Mouse (Mus musculus): ENCODE measurements around the gene Neurl1b.

The Neurl1b gene

DNA sequence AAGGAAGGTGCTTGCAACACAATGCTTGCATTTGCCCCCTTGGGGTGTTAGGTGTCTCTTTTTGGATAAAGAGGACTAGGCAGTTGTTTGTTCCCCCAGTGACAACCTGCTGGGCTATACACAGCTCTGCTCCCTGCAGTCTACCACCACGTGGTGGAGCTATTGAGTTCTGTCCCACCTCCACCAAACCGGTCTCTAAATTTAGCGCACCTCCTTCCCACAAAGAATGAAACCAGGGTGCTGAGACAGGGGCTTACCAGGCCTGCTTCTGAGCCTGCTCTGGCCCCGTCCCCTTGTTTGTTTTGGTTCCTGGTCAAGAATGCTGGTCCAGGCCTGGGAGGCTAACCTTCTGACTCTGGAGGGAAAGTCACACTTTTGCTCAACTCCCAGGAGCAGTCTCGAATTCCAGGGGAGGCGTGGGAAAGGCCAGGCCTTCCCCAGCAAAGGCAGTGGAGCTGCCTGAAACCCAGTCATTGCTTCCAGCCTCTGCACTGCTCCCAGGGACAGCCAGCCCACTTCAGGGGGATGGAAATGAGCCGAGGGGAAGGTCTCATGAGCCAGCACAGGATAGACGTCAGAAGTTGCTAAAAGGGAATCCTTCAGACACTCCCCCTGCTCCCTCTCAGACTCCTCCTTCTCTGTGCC is 37.1 kb downstream of the Neurl1b start:
- DNase-seq (ENCODE audit: low spot score in 2 of 2) = peak in 1 of 2 experiments; percentile 29

DNA sequence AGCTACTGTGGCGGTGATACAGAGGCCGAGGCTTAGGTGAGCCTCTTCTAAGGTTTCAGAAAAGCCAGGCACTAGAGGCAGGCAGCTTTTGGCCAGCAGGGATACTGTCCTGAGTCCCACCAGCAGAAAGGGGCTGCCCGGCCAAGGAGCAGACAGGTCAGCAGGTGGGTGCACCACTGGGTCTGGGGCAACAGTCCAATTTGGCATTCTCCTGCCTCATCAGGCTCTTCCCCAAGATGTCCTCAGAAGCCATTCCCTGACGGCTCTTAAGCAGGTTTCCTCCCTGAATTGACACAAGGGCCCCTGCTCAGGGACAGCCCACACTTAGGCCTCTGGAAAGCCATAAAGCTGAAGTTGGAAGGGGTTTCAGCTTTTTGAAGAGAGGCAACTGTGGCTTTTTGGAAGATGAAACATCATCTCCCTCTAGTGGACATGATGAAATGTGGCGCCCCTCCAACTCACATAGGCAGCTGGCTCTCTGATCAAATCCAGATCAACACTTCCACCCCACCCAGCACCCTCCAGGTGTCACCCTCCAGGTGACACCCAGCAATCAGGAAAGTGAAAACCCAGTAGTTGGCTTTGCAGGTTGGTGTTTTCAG is 37.8 kb downstream of the Neurl1b start:
- peak; percentile 56 to 64 for DNase-seq (ENCODE audit: low spot score in 2 of 2)

DNA sequence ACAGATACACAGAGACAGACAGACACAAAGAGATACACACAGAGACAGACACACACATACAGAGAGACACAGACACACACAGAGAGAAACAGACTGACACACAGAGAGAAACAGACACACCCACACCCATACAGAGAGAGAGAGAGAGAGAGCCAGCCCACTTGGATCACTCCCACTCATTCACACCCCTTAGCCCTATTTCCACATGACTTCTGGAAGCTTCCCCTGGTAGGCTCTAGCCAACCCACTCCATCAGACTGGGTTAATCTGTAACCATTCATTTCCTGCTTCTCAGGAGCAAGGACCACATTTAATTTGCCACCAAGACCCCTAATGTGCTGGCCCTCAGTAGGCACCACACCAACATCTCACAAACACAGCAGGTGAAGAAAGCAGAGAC is 42.9 kb downstream of the Neurl1b start:
- DNase-seq (ENCODE audit: low spot score in 2 of 2) = no peak

DNA sequence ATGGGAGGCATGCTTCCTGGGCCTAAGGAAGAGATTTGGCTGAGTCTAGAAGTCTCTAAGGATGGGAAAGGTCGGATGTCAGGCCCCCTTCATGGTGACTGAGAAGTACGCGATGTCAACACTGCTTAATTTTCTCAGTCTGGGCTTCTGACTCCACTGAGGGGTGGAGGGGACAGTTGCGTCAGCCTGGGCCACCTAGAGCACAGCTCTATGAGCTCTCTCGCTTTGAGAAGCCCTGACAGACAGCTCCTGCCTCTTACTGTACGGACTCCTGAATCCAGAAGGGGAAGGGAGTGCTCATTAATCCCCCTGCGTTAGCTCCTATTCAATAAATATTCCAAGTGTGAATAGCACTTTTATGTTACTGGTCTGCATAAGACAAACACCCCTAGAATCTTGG is 43.4 kb downstream of the Neurl1b start:
- DNase-seq (ENCODE audit: low spot score in 2 of 2) = no peak

GRCm38 (mm10) chr17:26462634-26463170 is 48.1 kb downstream of the Neurl1b start:
- DNase-seq (ENCODE audit: low spot score in 2 of 2) = peak; percentile 68 to 82

DNA sequence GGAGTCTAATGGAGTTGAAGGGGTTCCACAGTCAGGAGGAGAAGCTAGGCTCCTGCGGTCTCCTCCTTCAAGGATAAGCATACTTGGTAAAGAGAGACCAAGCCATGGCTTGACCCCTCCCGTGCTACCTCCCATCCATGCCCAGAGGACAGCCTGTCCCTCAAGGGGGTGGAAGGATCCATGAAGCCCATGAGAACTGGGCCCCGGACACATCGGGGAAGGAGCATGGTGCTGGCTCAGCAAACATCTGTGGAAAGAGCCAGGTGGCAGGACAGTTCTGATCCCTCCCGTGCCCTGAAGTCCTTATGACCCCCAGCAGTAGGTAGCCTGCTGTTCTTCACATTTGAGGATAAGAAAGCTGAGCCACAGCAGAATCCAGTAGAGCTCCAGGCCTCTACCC is 48.8 kb downstream of the Neurl1b start:
- DNase-seq (ENCODE audit: low spot score in 2 of 2) = no peak

DNA sequence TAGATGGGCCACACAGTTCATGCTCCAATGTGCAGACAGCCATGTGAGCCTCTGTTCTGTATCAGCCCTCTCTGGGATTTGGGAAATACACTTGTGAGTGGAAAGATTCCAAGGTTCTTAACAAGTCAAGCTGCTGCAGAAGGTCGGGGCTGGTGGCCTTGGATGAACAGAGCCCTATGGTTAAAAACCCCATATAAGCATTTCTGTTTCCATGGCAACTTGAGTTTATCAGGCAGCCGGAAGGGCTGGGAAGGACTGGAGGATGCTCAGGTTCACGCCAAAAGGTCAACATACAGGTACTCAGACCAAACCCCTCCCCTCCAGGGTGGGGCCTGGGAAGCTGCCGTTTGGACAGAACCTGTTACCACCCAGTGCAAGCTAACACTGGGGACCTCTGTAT is 49.4 kb downstream of the Neurl1b start:
- no peak for DNase-seq (ENCODE audit: low spot score in 2 of 2)

- DNase-seq (ENCODE audit: low spot score in 2 of 2) = no peak
These were observed 49.9 kb downstream of the Neurl1b start for GRCm38 (mm10) chr17:26464481-26464880.

DNA sequence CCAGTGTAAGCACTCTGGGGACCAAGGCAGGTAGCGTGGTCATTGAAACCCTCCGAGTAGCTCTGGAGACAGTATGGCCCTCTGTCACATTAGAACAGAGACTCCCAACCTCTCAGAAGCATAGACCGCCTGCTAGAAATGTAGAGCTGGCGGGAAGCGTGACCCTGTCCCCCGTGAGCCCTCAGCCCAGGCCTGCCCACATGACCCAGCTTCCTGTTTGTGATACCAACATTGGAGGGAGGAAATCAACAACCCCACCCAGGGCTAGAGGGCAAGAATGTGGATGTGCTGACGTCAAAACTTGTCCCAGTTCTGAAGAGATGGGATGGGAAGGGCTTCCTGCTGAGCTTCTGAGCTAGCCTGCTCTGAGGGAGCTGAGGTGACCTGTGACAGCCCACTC is 50.3 kb downstream of the Neurl1b start:
- no peak for DNase-seq (ENCODE audit: low spot score in 2 of 2)

DNA sequence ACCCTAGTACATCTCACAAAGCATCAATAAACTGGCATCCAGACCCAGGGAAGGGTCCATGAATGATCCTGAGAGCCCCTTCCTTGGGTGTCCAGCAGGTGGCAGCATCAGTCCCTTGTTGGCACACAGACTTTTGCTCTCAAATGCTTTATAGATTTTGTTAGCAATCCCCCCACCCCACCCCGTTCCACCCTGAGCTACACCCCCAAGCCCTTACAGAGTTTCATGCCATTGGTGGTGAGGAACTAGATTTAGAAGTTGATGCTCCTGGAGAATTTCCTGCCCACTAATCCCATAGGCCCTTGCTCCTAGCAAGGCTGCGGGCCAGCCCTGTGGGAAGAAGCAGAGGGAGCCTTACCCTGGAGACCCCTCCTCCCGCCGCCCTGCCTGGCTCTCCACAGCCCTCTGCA is 52.1 kb downstream of the Neurl1b start:
- peak; percentile 62 to 73 for DNase-seq (ENCODE audit: low spot score in 2 of 2)

DNA sequence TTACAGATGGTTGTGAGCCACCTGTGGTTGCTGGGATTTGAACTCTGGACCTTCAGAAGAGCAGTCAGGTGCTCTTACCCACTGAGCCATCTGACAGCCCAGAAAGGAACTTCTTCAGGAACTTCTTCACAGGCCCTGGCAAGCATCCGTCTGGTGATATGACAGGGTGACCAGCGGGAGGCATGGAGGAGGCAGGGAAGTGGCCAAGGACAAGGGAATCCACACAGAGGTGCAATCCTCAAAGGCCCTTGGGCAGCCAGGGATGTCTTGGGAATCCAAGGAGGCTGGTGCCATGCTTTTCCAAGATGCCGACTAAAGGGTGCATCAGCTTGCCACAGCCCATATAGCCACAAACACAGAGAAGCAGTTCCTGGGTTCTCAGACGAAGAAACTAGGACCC is 53.0 kb downstream of the Neurl1b start:
- no peak for DNase-seq (ENCODE audit: low spot score in 2 of 2)

- no peak for DNase-seq (ENCODE audit: low spot score in 2 of 2)
These were observed 53.7 kb downstream of the Neurl1b start for GRCm38 (mm10) chr17:26468102-26468894.

GRCm38 (mm10) chr17:26476871-26477270 is 62.2 kb downstream of the Neurl1b start:
- no peak for DNase-seq (ENCODE audit: low spot score in 2 of 2)

DNA sequence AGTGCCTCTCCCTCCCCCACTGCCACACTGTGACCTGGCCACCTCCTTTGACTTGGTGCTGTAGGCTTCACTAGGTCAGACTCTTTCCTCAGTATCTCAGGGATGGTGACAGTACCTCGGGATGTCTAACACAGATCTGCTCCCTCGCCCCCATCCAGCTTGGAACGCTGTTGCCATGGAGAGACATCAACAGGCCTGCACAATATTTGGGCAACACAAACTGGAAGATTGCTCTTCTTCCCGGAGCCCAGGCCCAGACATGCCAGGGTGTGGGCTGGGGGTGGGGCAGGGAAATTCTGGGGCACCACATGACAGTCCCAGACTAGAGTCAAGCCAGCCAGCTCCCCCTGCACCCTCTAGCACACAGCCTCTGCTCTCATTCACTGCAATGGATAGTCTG is 64.0 kb downstream of the Neurl1b start:
- DNase-seq (ENCODE audit: low spot score in 2 of 2) = no peak

DNA sequence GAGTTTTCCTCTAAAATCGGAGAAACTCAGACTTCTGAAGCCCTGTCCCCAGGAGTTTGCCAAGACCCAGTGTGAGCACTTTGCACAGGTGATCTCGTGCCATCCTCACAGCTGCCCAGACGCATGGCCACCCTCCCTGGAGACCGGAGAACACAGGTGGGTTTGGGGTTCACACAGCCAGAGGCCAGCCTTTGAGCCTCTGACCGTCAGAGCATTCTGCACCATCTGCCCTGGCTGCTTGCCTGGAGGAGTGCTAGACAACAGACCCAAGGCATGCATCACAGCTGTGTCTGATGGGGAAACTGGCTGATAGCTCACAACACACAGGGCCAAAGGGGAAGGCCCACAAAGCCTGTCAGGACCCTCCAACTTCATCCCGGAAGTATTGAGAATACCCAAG is 65.0 kb downstream of the Neurl1b start:
- DNase-seq (ENCODE audit: low spot score in 2 of 2) = no peak

DNA sequence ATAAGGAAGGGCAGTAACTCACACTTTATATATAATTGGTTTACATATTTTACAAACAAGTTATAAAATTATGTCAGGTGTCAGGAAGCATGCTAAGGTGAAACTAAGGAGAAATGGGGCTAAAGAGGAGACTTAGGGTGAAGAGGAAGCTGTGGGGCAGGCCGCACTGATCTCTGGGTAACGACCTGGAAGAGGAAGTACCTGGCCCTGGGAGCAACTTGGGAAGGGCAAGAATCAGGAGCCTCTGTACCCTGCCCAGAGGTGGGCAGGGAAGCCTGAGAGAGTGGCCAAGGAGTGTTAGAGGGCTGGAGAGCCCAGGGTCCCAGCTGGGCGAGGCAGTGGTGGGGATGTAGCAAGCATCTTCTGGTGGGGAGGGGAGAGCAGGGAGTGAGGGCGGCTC is 66.3 kb downstream of the Neurl1b start:
- no peak for DNase-seq (ENCODE audit: low spot score in 2 of 2)

DNA sequence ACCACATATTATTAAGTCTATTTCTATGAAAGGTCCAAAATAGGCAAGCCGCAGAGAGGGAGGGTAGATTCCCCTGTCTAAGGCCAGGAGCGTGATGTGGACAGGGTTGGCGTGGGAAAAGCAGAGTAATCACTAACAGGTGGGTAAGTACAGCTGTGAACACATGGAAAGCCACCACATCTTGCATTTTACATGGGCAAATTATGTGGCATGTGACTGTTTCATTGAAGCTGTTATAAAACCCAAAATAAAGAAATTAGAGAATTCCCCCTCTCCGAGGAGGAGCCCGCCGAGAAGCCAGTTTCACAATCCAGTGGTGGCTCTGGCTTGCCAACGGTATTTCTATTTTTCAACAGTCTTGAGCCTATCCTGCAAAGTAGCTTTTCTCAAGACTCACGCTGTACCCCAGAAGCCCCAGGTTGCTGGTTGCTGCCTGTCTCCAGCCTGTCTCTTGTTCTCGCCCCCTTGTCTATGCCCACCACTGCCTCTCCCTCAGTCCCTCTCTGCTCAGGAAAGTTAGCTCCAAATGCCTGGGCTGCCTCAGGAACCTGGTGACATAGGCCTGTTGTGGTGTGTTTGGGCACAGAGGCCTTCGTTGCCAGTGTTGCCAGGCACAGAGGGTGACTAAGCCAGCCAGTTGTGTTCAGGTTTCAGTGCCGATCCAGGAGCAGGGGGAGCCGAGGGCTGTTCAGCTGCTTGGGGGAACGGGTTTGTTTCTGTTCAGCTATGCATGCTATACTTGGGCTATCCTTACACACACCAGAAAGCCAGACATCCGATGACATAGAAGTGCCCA is 70.2 kb downstream of the Neurl1b start:
- no peak for DNase-seq (ENCODE audit: low spot score in 2 of 2)

GRCm38 (mm10) chr17:26487266-26487665 is 72.6 kb downstream of the Neurl1b start:
- DNase-seq (ENCODE audit: low spot score in 2 of 2) = no peak

GRCm38 (mm10) chr17:26487917-26488316 is 73.3 kb downstream of the Neurl1b start:
- no peak for DNase-seq (ENCODE audit: low spot score in 2 of 2)

GRCm38 (mm10) chr17:26488711-26489403 is 74.2 kb downstream of the Neurl1b start:
- DNase-seq (ENCODE audit: low spot score in 2 of 2) = no peak

DNA sequence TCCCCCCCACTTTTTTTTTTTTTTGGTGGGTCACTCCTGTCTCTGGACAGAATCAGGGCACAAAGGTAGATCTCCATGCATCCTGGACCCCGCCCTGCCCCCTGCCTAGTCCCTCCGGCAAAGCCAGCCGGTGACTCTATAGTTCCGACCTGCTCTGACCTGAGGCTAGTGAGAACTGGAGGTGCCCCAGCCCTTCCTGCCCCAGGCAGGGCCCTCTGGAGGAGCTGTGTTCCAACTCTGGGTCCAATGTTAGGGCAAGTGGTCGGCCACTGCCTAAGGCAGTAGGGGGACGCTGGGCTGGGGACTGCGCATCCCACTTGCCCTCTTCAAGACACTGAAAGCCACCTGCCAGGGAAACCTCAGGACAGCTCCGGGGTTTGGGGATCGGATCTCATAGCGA is 75.4 kb downstream of the Neurl1b start:
- DNase-seq (ENCODE audit: low spot score in 2 of 2) = no peak
